8 mouse cellular contexts compared by ENCODE assay signal in the genomic region with DNA sequence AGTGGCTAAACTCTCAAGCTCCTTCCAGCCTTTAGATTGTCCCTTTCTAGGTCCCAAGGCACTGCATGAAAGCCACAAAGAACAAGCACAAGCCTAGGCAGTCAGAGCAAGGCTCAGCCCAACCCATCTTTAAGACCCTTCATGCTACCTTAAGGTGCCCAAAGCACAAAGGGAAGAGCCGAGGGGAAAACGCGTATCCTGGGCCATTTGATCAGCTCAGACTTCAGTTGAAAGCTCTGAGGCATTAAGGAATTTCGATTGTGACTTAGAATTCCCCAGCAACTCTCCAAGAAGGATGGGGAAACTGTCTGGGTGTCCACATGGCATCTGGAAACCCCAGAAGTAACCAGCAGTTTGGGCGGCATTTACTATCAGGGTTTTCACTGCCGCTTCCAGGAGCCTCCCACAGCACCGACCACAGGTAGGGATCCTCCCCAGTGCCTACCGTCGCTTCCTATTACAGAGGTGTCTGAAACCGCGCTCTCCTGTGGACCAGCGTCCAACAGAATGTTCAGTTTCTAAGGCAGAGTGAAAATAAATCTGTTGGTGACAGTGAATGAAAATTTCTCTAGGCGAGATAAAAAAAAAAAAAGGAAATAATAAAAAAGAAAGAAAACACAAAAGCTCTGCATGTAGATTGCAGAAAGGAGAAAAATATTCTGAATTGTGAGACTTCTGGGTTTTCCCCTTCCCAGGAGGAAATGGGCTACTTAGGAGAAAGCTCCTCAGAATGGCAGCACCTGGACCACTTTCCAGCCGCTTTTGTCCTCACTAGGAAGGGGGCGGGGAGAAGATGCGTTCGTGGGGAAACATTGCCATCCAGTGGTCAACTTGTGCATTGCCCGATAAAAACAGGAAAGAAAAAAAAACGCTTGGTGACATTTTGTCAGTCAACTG.
DNase-seq lines count a peak whose midpoint lies in the region; ATAC-seq and TF ChIP-seq lines count a peak whose summit lies in the region.

No protein-coding gene starts in this region.

- H3K27me3 ChIP-seq in heart, embryonic 16.5 days (ENCODE audit: control insufficient read depth, insufficient read depth, low read length): no peaks in the 10 kb centered on the region

- peaks cover 4% of the 10 kb centered on the region; the same call in 1 of the 2 replicates for H3K9me3 ChIP-seq in heart, embryonic 16.5 days (replicated peaks; ENCODE audit: control insufficient read depth, low read length)

- no peaks in the 10 kb centered on the region for H3K4me1 ChIP-seq in heart, embryonic 16.5 days (ENCODE audit: control insufficient read depth, insufficient read depth, low read length)
- no peaks in the 10 kb centered on the region for H3K4me1 ChIP-seq in lung, adult 2 months (ENCODE audit: control insufficient read depth, insufficient read depth, low read length)

- no peaks in the 10 kb centered on the region for H3K36me3 ChIP-seq in heart, embryonic 16.5 days (ENCODE audit: control insufficient read depth, insufficient read depth)

- H3K27ac ChIP-seq in heart, embryonic 16.5 days (ENCODE audit: low read length): no peak overlapping the region

- H3K4me2 ChIP-seq in heart, embryonic 16.5 days (ENCODE audit: low read depth, low read length): peak overlapping the region; percentile 60

- no peak overlapping the region for H3K9ac ChIP-seq in heart, embryonic 16.5 days (ENCODE audit: low read length)

- DNase-seq in ES-CJ7 (ENCODE audit: low read depth, low spot score): peak; percentile 65
- DNase-seq in brain, embryonic 14.5 days (ENCODE audit: low read depth): peak; percentile 96
- DNase-seq in fibroblast of lung, adult 2 months (ENCODE audit: low read depth): peak; percentile 26
- peak; percentile 29 to 67 for DNase-seq in kidney, postnatal 36 days
- peak; percentile 46 for DNase-seq in lung, adult 2 months
- DNase-seq in retina, embryonic 14.5 days (ENCODE audit: low spot score): peak; percentile 93
- no peak for DNase-seq in spleen, adult 18-20 months

- 13% methylated on average over 19 of the region's 19 CpGs for WGBS in heart, embryonic 16.5 days
- whole genome bisulfite sequencing in lung, adult 2 months: 10% methylated on average over 19 of the region's 19 CpGs

- no peak for TF ChIP-seq POLR2A in brain, embryonic 14.5 days (IDR thresholded peaks at IDR 0.05; ENCODE audit: borderline replicate concordance, extremely low read depth, insufficient read depth, insufficient read length, poor library complexity, severe bottlenecking)
- no peak for TF ChIP-seq POLR2A in lung, adult 2 months (IDR thresholded peaks at IDR 0.05; ENCODE audit: borderline replicate concordance, extremely low read depth, low read depth, low read length)

- peak; percentile 93 for TF ChIP-seq CTCF in brain, embryonic 14.5 days (IDR thresholded peaks at IDR 0.05; ENCODE audit: borderline replicate concordance, extremely low read depth, insufficient read depth, insufficient read length)
- TF ChIP-seq CTCF in lung, adult 2 months (IDR thresholded peaks at IDR 0.05; ENCODE audit: insufficient read depth, low read length): peak; percentile 75

- no peak for ATAC-seq in heart, embryonic 16.5 days (replicated peaks; ENCODE audit: extremely low read depth, insufficient read depth, low FRiP score)

- H3K4me3 ChIP-seq in heart, embryonic 16.5 days (ENCODE audit: low read length): peak overlapping the region; percentile 32
- H3K4me3 ChIP-seq in lung, adult 2 months (replicated peaks; ENCODE audit: extremely low read depth, low read depth, low read length): no peak overlapping the region

Comparison
In these comparisons a context has a peak if more than half of its experiments do, and no peak if none do; other contexts are left out.
1. DNase-seq: peak in ES-CJ7 (single experiment), brain, embryonic 14.5 days (single experiment), fibroblast of lung, adult 2 months (single experiment), kidney, postnatal 36 days (2 of 2), lung, adult 2 months (single experiment) and retina, embryonic 14.5 days (single experiment); none in spleen, adult 18-20 months (0 of 2).